Mouse (Mus musculus) liver, embryonic 12.5 days (tissue): ENCODE results near the gene Amz1. TPM values are rescaled to one million over a fixed set of nuclear protein-coding genes. Genes with fewer than 3 reads are reported as not detected.

Experiments used
- ATAC-seq: fragments of 200-750 bp; cut with Nextera tagmentation; 2 replicates; pipeline ENCODE4 v1.8.0; 2017; ENCODE audit warnings: moderate number of reproducible peaks, mild to moderate bottlenecking, moderate library complexity
- H3K27ac ChIP-seq: fragments of 300-500 bp; sonication (generic); 2 replicates; pipeline ENCODE4 v1.5.1; 2016; ENCODE audit warnings: mild to moderate bottlenecking
- H3K27me3 ChIP-seq: fragments of 300-500 bp; sonication (generic); replicated peaks from 2 replicates; pipeline ENCODE4 v1.6.1; 2016; ENCODE audit warnings: mild to moderate bottlenecking, moderate library complexity
- H3K36me3 ChIP-seq: fragments of 300-500 bp; sonication (generic); 2 replicates; pipeline ENCODE4 v1.6.1; 2016; ENCODE audit warnings: mild to moderate bottlenecking, moderate library complexity
- H3K4me1 ChIP-seq: fragments of 300-500 bp; sonication (generic); 2 replicates; pipeline ENCODE4 v1.6.1; 2016
- H3K4me2 ChIP-seq: fragments of 300-500 bp; sonication (generic); 2 replicates; pipeline ENCODE4 v1.6.1; 2016; ENCODE audit warnings: mild to moderate bottlenecking, moderate library complexity
- H3K4me3 ChIP-seq: fragments of 300-500 bp; sonication (generic); 2 replicates; pipeline ENCODE4 v1.5.1; 2016; ENCODE audit warnings: mild to moderate bottlenecking, moderate library complexity
- H3K9ac ChIP-seq: fragments of 300-500 bp; sonication (generic); 2 replicates; pipeline ENCODE4 v1.6.1; 2016; ENCODE audit warnings: mild to moderate bottlenecking, moderate library complexity
- H3K9me3 ChIP-seq: fragments of 300-500 bp; sonication (generic); replicated peaks from 2 replicates; pipeline ENCODE4 v1.6.1; 2016; ENCODE audit warnings: mild to moderate bottlenecking, moderate library complexity
- WGBS: fragments of 180-500 bp; shearing (Covaris S2); methylation state at CpG from one replicate; pipeline ENCODE4 v1.1.7; 2016; ENCODE audit not compliant: insufficient replicate concordance; 5-methylcytosine and 5-hydroxymethylcytosine counted together
- polyA plus RNA-seq: library from polyadenylated mRNA; unstranded; fragments of >200 nt; fragmentation: Nextera tagmentation; extraction: Ambion mirVana; gene quantifications from 2 replicates; pipeline ENCODE4 v1.2.1, GENCODE M21; 2016

Gene Amz1
- polyA plus RNA-seq, 1 experiment from 2014 or later = 1.2 TPM

DNA sequence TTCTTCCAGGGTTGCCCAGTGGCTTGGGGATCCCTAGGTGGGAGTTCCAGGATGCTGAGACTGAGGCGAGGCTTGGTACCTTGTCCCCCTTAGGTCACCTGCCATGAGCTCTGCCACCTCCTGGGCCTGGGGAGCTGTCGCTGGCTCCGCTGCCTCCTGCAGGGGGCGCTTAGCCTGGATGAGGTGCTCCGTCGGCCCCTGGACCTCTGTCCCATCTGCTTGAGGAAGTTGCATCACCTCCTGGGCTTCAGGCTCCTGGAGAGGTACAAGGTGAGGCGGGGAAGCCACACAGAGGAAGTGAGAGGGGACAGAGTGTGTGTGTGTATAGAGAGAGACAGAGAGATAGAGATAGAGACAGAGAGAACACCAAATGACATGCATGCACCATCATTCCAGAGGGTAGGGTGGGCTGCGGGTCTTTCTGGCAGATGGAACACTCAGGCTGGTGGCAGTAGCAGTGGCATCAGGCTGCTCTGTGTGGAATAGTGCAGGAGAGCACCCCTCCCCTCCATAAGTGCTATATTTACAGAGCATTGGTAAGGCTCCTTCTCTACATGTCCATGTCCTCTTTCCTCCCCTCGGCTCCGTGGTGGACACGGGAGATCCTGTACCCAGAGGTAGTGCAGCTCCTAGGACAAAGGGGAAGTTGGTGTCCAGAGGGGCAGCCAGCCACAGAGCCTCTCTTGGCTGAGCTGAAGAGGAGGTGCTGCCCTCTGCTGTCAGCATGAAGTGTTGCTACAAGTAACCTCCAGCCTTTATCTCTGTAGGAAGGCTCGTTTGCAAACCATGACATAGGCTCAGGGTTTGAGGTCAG is 25.3 kb downstream of the Amz1 start:
- no peaks in the 10 kb centered on the region for H3K27me3 ChIP-seq
- peak overlapping the region; percentile 25; the same call in 1 of the 2 replicates for H3K27ac ChIP-seq
- H3K9ac ChIP-seq = peak overlapping the region; percentile 45
- peak overlapping the region; percentile 40 for H3K4me3 ChIP-seq
- 0 out of 2 replicates have a peak, but pooled peaks cover 3% of the 10 kb centered on the region for H3K36me3 ChIP-seq
- peak; percentile 73 for ATAC-seq
- peak overlapping the region; percentile 63 for H3K4me2 ChIP-seq
- peaks cover 6% of the 10 kb centered on the region for H3K9me3 ChIP-seq
- H3K4me1 ChIP-seq = peaks cover 11% of the 10 kb centered on the region
- 6% methylated on average over 12 of the region's 12 CpGs for WGBS

DNA sequence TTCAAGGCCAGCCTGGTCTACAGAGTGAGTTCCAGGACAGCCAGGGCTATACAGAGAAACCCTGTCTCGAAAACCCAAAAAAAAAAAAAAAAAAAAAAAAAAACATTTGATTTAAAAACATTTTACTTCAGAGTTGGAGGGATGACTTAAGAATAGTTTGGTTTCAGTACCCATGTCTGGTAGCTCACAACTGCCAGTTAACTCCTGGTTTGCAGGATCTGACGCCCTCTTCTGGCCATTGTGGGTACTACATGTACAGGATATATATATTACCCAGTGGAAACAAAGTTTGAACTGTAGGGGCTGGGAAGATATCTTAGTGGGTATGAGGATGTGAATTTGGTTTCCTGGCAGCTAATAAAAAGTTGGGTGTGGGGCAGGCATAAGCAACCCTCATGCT is 27.0 kb downstream of the Amz1 start:
- Histone ChIP-seq H3K9ac (no peak overlapping the region), H3K36me3 (0 out of 2 replicates have a peak, but pooled peaks cover 3% of the 10 kb centered on the region), H3K9me3 (peaks cover 6% of the 10 kb centered on the region), H3K4me3 (no peak overlapping the region), H3K27me3 (no peaks in the 10 kb centered on the region), H3K27ac (no peak overlapping the region), H3K4me1 (peaks cover 11% of the 10 kb centered on the region), H3K4me2 (no peak overlapping the region)
- no peak for ATAC-seq
- WGBS = 2% methylated on average over 1 of the region's 2 CpGs

DNA sequence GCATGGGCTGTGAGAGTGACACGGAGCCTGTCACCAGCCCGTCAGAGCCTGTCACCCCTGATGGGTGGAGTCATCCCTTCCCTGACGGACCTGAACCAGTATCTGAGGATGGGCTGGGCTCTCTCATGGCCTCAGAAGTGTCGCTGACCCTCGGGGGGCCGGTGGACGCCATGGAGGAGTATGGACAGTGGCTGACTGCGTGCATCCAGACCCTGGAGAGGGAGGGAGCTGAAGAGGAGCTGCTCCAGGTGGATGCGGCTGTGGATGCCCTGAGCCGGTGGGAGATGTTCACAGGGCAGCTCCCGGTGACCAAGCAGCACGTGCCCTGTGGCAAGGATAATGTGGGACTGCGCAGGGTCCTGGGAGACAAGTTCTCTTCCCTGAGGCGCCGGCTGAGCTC is 28.1 kb downstream of the Amz1 start:
- WGBS = 79% methylated on average over 15 of the region's 15 CpGs
- peaks cover 11% of the 10 kb centered on the region for H3K4me1 ChIP-seq
- H3K4me2 ChIP-seq = no peak overlapping the region
- peaks cover 6% of the 10 kb centered on the region for H3K9me3 ChIP-seq
- H3K27ac ChIP-seq = no peak overlapping the region
- H3K9ac ChIP-seq = no peak overlapping the region
- H3K4me3 ChIP-seq = no peak overlapping the region
- no peaks in the 10 kb centered on the region for H3K27me3 ChIP-seq
- H3K36me3 ChIP-seq = 0 out of 2 replicates have a peak, but pooled peaks cover 3% of the 10 kb centered on the region
- ATAC-seq = no peak

DNA sequence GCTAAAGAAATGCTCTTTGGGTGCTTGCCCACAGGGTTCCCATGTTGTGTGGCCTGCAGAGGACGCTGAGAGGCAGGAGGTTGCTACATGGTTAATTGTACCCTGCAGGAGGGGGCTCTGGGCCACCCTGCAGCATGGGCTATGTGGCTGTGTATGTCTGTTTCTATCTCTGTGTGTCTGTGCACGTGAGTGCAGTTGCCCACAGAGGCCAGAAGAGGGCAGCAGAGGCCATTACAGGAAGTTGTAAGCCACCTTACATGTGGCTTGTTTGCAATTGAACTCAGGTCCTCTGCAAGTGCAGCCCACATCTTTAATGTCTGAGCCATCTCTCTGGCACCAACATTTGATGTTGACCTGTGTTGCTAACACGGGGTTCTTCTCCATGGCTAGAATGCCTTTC is 28.7 kb downstream of the Amz1 start:
- H3K27ac ChIP-seq = no peak overlapping the region
- no peaks in the 10 kb centered on the region for H3K27me3 ChIP-seq
- no peak overlapping the region for H3K4me2 ChIP-seq
- no peak overlapping the region for H3K9ac ChIP-seq
- peaks cover 5% of the 10 kb centered on the region; the same call in 1 of the 2 replicates for H3K36me3 ChIP-seq
- WGBS = 86% methylated on average over 3 of the region's 3 CpGs
- H3K9me3 ChIP-seq = peaks cover 6% of the 10 kb centered on the region
- no peak overlapping the region for H3K4me3 ChIP-seq
- H3K4me1 ChIP-seq = peaks cover 11% of the 10 kb centered on the region
- ATAC-seq = no peak

GRCm38 (mm10) chr5:140753223-140753622 is 29.3 kb downstream of the Amz1 start:
- Histone ChIP-seq H3K9me3 (peaks cover 6% of the 10 kb centered on the region), H3K4me1 (peaks cover 11% of the 10 kb centered on the region), H3K27ac (no peak overlapping the region), H3K4me2 (no peak overlapping the region), H3K4me3 (no peak overlapping the region), H3K9ac (no peak overlapping the region), H3K36me3 (peaks cover 11% of the 10 kb centered on the region), H3K27me3 (no peaks in the 10 kb centered on the region)
- WGBS = 73% methylated on average over 5 of the region's 5 CpGs
- ATAC-seq = no peak

GRCm38 (mm10) chr5:140758864-140759263 is 34.9 kb downstream of the Amz1 start:
- no peak for ATAC-seq
- WGBS = 82% methylated on average over 8 of the region's 8 CpGs
- no peak overlapping the region for H3K4me3 ChIP-seq
- no peak overlapping the region for H3K4me2 ChIP-seq
- H3K27ac ChIP-seq = no peak overlapping the region
- no peaks in the 10 kb centered on the region for H3K27me3 ChIP-seq
- no peak overlapping the region for H3K9ac ChIP-seq
- H3K4me1 ChIP-seq = peaks cover 6% of the 10 kb centered on the region; the same call in 1 of the 2 replicates
- no peaks in the 10 kb centered on the region for H3K9me3 ChIP-seq
- H3K36me3 ChIP-seq = peaks cover 49% of the 10 kb centered on the region

GRCm38 (mm10) chr5:140762540-140762939 is 38.6 kb downstream of the Amz1 start:
- H3K36me3 ChIP-seq = peaks cover 53% of the 10 kb centered on the region

GRCm38 (mm10) chr5:140764921-140765613 is 41.1 kb downstream of the Amz1 start:
- 39% methylated on average over 6 of the region's 6 CpGs for WGBS
- H3K4me1 ChIP-seq = peaks cover 47% of the 10 kb centered on the region
- ATAC-seq = no peak

More at GRCm38 (mm10) chr5:140762540-140762939, 38.6 kb downstream of the Amz1 start:
- 80% methylated on average over 4 of the region's 4 CpGs for WGBS
- no peak for ATAC-seq
- no peak overlapping the region for H3K4me3 ChIP-seq
- H3K9me3 ChIP-seq = no peaks in the 10 kb centered on the region
- H3K4me2 ChIP-seq = no peak overlapping the region
- H3K9ac ChIP-seq = no peak overlapping the region
- H3K27me3 ChIP-seq = no peaks in the 10 kb centered on the region
- peaks cover 29% of the 10 kb centered on the region for H3K4me1 ChIP-seq
- no peak overlapping the region for H3K27ac ChIP-seq

DNA sequence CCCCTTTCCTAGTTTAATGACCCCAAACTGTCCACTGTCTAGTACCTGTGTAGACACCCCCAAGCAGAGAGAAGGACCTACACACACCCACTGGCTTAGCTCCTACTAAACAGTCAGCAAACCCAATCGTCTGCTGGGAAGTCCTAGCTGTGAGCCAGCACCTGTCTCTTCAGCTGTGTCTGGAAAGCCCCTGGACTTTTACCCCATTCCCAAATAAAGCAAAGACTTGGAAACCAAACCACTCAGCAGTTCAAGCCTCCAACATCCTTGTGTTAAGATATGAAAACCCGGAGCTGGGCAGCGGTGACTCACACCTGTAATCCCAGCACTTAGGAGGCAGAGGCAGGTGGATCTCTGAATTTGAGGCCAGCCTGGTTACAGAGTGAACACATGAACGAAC is 42.6 kb downstream of the Amz1 start:
- Histone ChIP-seq H3K27ac (0 out of 2 replicates have a peak overlapping the region, but pooled peaks have one; percentile 13), H3K9me3 (no peaks in the 10 kb centered on the region), H3K27me3 (no peaks in the 10 kb centered on the region), H3K9ac (no peak overlapping the region), H3K4me3 (no peak overlapping the region), H3K36me3 (peaks cover 15% of the 10 kb centered on the region), H3K4me2 (no peak overlapping the region), H3K4me1 (peaks cover 54% of the 10 kb centered on the region)
- ATAC-seq = no peak
- 71% methylated on average over 4 of the region's 4 CpGs for WGBS

More at GRCm38 (mm10) chr5:140764921-140765613, 41.1 kb downstream of the Amz1 start:
- Histone ChIP-seq H3K36me3 (peaks cover 28% of the 10 kb centered on the region), H3K27ac (peak overlapping the region; percentile 62), H3K4me3 (no peak overlapping the region), H3K9ac (no peak overlapping the region), H3K27me3 (no peaks in the 10 kb centered on the region), H3K4me2 (no peak overlapping the region), H3K9me3 (no peaks in the 10 kb centered on the region)

DNA sequence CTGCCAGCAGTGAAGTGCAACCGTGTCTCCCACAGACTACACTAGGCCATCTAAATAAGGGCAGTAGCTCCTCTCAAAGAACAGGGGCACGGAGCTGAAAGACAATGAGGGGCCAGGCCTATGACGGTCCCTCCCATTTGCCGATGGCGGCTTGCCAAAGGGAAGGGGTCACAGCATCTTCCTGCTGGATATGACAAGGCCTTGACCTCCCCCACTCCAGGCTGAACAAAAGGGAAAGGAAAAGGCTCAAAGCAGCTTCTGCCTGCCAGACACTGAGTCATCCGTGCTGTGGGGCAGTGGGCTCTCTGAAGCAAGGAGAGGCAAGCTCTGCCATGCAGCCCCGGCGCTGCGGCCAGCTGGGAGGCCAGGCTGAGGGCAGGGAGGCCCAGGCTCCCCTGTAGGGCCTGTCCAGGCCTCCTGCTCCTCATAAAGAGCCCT is 43.8 kb downstream of the Amz1 start:
- no peak overlapping the region for H3K9ac ChIP-seq
- WGBS = 30% methylated on average over 9 of the region's 9 CpGs
- H3K27me3 ChIP-seq = no peaks in the 10 kb centered on the region
- peaks cover 5% of the 10 kb centered on the region; the same call in 1 of the 2 replicates for H3K36me3 ChIP-seq
- H3K27ac ChIP-seq = peak overlapping the region; percentile 76
- H3K4me1 ChIP-seq = peaks cover 65% of the 10 kb centered on the region
- no peaks in the 10 kb centered on the region for H3K9me3 ChIP-seq
- 0 out of 2 replicates have a peak overlapping the region, but pooled peaks have one; percentile 13 for H3K4me2 ChIP-seq
- ATAC-seq = peak; percentile 45
- H3K4me3 ChIP-seq = no peak overlapping the region

DNA sequence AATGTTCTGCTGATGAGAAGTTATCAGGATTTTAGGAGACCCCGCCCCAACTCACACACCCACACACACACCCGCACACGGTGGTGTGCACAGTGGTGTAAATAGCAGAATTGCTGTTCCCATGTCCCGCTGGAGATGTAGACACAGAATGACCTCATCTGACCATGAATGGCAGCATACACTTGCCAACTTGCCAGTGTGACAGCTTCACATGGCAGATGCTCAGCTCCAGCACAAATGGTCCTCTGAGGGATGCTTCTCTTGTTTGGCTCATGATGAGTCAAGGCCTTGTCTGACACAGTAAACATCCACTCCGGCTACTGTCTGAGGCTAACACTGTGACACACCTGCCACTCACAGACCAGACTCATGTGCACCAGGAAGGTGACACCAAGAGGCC is 44.4 kb downstream of the Amz1 start:
- no peak overlapping the region for H3K9ac ChIP-seq
- H3K4me1 ChIP-seq = peaks cover 70% of the 10 kb centered on the region
- no peak overlapping the region for H3K4me3 ChIP-seq
- no peaks in the 10 kb centered on the region for H3K27me3 ChIP-seq
- ATAC-seq = peak; percentile 25
- 38% methylated on average over 5 of the region's 5 CpGs for WGBS
- no peaks in the 10 kb centered on the region for H3K9me3 ChIP-seq
- peaks cover 5% of the 10 kb centered on the region; the same call in 1 of the 2 replicates for H3K36me3 ChIP-seq
- H3K27ac ChIP-seq = peak overlapping the region; percentile 76
- H3K4me2 ChIP-seq = no peak overlapping the region

DNA sequence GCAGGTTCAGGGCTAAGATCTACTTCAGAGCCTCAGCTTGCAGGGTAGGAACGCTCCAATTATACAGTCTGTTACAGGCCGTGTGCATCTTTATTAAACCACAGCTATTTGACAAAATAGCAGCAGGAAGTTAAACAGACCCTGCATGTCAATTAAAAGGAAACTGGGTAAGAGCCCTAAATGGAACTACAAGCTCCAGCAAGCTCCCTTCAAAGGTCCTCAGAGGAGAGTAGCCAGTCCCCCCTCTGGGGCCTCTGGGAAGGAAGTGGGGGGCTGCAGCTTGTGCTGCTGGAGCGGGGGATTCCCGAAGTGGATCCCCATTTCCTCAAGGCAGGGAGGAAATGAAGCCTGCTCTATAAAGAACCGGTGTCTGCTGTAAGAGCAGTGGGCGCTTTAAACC is 47.7 kb downstream of the Amz1 start:
- Histone ChIP-seq H3K36me3 (peaks cover 6% of the 10 kb centered on the region; the same call in 1 of the 2 replicates), H3K4me1 (peaks cover 70% of the 10 kb centered on the region), H3K27ac (peak overlapping the region; percentile 67), H3K4me2 (no peak overlapping the region), H3K4me3 (no peak overlapping the region), H3K9ac (no peak overlapping the region), H3K27me3 (no peaks in the 10 kb centered on the region), H3K9me3 (no peaks in the 10 kb centered on the region)
- 41% methylated on average over 6 of the region's 6 CpGs for WGBS
- no peak for ATAC-seq
